Mouse (Mus musculus) adrenal gland, postnatal 10 days (tissue): ENCODE measurements around the gene Sept3. TPM values are rescaled to one million over a fixed set of nuclear protein-coding genes. Genes with fewer than 3 reads are reported as not detected.

ENCODE experiments used
- DNase-seq: peaks from one replicate; pipeline ENCODE4 v3.0.0; 2021; ENCODE audit warnings: mixed read lengths
- total RNA-seq, 2 experiments: library from RNA; stranded (reverse); gene quantifications; 2 replicates each; pipeline ENCODE4 v1.2.3; 2021

Sept3 gene
- total RNA-seq, 2 experiments from 2014 or later = 3.5 to 6.0 TPM

- no peak for DNase-seq
Observed at GRCm38 (mm10) chr15:82272295-82272694, 2.4 kb upstream of the Sept3 start.

- DNase-seq = peak; percentile 65
Observed at GRCm38 (mm10) chr15:82274927-82275901, 521 bp downstream of the Sept3 start.

GRCm38 (mm10) chr15:82277591-82277990, 2.9 kb downstream of the Sept3 start:
- no peak for DNase-seq

- DNase-seq = no peak
Observed at GRCm38 (mm10) chr15:82280638-82281037, 5.9 kb downstream of the Sept3 start.

- no peak for DNase-seq
Observed at GRCm38 (mm10) chr15:82286157-82286556, 11.5 kb downstream of the Sept3 start.

GRCm38 (mm10) chr15:82290252-82290651, 15.6 kb downstream of the Sept3 start:
- no peak for DNase-seq

GRCm38 (mm10) chr15:82292851-82293250, 18.2 kb downstream of the Sept3 start:
- no peak for DNase-seq

GRCm38 (mm10) chr15:82293271-82293711, 18.6 kb downstream of the Sept3 start:
- DNase-seq = no peak

GRCm38 (mm10) chr15:82294059-82294458, 19.4 kb downstream of the Sept3 start:
- DNase-seq = no peak

GRCm38 (mm10) chr15:82298764-82299561, 24.3 kb downstream of the Sept3 start, which contains the start of gene Wbp2nl:
Gene Wbp2nl, plus strand, starts transcription at chr15:82298954.
- DNase-seq = no peak

GRCm38 (mm10) chr15:82307107-82307506, 32.4 kb downstream of the Sept3 start:
- no peak for DNase-seq

- no peak for DNase-seq
Observed at GRCm38 (mm10) chr15:82308416-82308815, 33.7 kb downstream of the Sept3 start.

- peak; percentile 50 for DNase-seq
Observed at GRCm38 (mm10) chr15:82317839-82318238, 43.1 kb downstream of the Sept3 start.

GRCm38 (mm10) chr15:82319613-82320012, 44.9 kb downstream of the Sept3 start:
- DNase-seq = no peak

- DNase-seq = no peak
Observed at GRCm38 (mm10) chr15:82322195-82322594, 47.5 kb downstream of the Sept3 start.

- no peak for DNase-seq
Observed at GRCm38 (mm10) chr15:82325382-82325781, 50.7 kb downstream of the Sept3 start.

GRCm38 (mm10) chr15:82335194-82335593, 60.5 kb downstream of the Sept3 start:
- no peak for DNase-seq

- no peak for DNase-seq
Observed at GRCm38 (mm10) chr15:82336629-82337028, 61.9 kb downstream of the Sept3 start.

- no peak for DNase-seq
Observed at GRCm38 (mm10) chr15:82337875-82338274, 63.2 kb downstream of the Sept3 start.

- DNase-seq = peak; percentile 98
Observed at GRCm38 (mm10) chr15:82338593-82339112, 64.0 kb downstream of the Sept3 start, which contains the start of the genes Naga, Pheta2 and Smdt1. Gene Naga, minus strand, starts transcription at chr15:82338925. Gene Pheta2, plus strand, starts transcription at chr15:82338942. Gene Smdt1, plus strand, starts transcription at chr15:82338959.

- no peak for DNase-seq
Observed at GRCm38 (mm10) chr15:82339150-82339549, 64.5 kb downstream of the Sept3 start.

GRCm38 (mm10) chr15:82339634-82340254, 65.1 kb downstream of the Sept3 start:
- DNase-seq = no peak
